Mouse (Mus musculus) retina, postnatal 1 day (tissue): Measurements from ENCODE around the gene Vmn1r175.
"Not testable (repeated sequence)": the region's sequence is repeated elsewhere in the genome, so short reads cannot be mapped to it uniquely, and the experiment has no call there.

ENCODE experiments used
- DNase-seq: peaks from one replicate; pipeline ENCODE4 v3.0.0-alpha.2; 2012

Gene Vmn1r175

GRCm38 (mm10) chr7:23810543-23810942 lies at the start of gene Vmn1r175:
Gene Vmn1r175, minus strand, starts transcription at chr7:23810643.
- DNase-seq, result not testable (repeated sequence)

GRCm38 (mm10) chr7:23837272-23837671 lies 26.8 kb upstream of the Vmn1r175 start, which contains the start of gene Vmn1r176:
Gene Vmn1r176, minus strand, starts transcription at chr7:23837372.
- DNase-seq, result not testable (repeated sequence)

GRCm38 (mm10) chr7:23784526-23784925 lies 25.9 kb downstream of the Vmn1r175 start:
- DNase-seq, result no peak
